Mouse (Mus musculus) adrenal gland (tissue): ENCODE data around the gene Lrp5.

Experiments used
- intact Hi-C: fragments of 180-260 bp; cut with DNase I; formaldehyde crosslinking; loops from one replicate; pipeline ENCODE4 v1.15.1; 2025
- long read RNA-seq, 2 experiments: library from polyadenylated mRNA; unstranded; transcript quantifications; one replicate each; pipeline ENCODE4 v2.0.0; 2020; ENCODE audit warnings: borderline replicate concordance in 1 of 2; ENCODE audit not compliant: insufficient replicate concordance in 1 of 2

Lrp5 gene
- long read RNA-seq, experiment 1, partial matches to known transcripts = 1 of 4 reads
- long read RNA-seq, experiment 1, other reads (novel, unspliced or antisense) = 3 of 4 reads
- long read RNA-seq, experiment 2, partial matches to known transcripts = 0 of 5 reads
- long read RNA-seq, experiment 2, other reads (novel, unspliced or antisense) = 5 of 5 reads

GRCm38 (mm10) chr19:3686215-3686894, at the start of gene Lrp5:
Lrp5 (minus strand) TSS chr19:3686564.
- intact Hi-C loops = no loop called here

GRCm38 (mm10) chr19:3736001-3736400, 49.6 kb upstream of the Lrp5 start:
- intact Hi-C loops = no loop called here

- intact Hi-C loops = no loop called here
These were observed 44.6 kb upstream of the Lrp5 start for GRCm38 (mm10) chr19:3730781-3731646.

- intact Hi-C loops = no loop called here
These were observed 42.5 kb upstream of the Lrp5 start for GRCm38 (mm10) chr19:3728901-3729300.

GRCm38 (mm10) chr19:3724779-3725178, 38.4 kb upstream of the Lrp5 start:
- intact Hi-C loops = loop anchor here (5.0 kb wide), 1 partner anchor 43 kb away; the partner anchor contains the start of gene Kmt5b

GRCm38 (mm10) chr19:3723904-3724303, 37.5 kb upstream of the Lrp5 start:
- intact Hi-C loops = loop anchor here (5.0 kb wide), 1 partner anchor 43 kb away; the partner anchor contains the start of gene Kmt5b

GRCm38 (mm10) chr19:3723170-3723569, 36.8 kb upstream of the Lrp5 start:
- intact Hi-C loops = loop anchor here (5.0 kb wide), 1 partner anchor 44 kb away; the partner anchor contains the start of gene Kmt5b

- intact Hi-C loops = loop anchor here (1.0 to 5.0 kb wide), 3 partner anchors 19 to 137 kb away; no protein-coding TSS in a partner anchor
These were observed 33.1 kb upstream of the Lrp5 start for GRCm38 (mm10) chr19:3719362-3719891.

GRCm38 (mm10) chr19:3718481-3719361, 32.4 kb upstream of the Lrp5 start:
- intact Hi-C loops = loop anchor here (1.0 to 5.0 kb wide), 3 partner anchors 18 to 136 kb away; no protein-coding TSS in a partner anchor

GRCm38 (mm10) chr19:3714381-3714780, 28.0 kb upstream of the Lrp5 start:
- intact Hi-C loops = no loop called here

- intact Hi-C loops = no loop called here
These were observed 24.1 kb upstream of the Lrp5 start for GRCm38 (mm10) chr19:3710436-3710835.

GRCm38 (mm10) chr19:3709013-3709787, 22.8 kb upstream of the Lrp5 start:
- intact Hi-C loops = no loop called here

GRCm38 (mm10) chr19:3708078-3709012, 22.0 kb upstream of the Lrp5 start, which contains the start of gene 1810055G02Rik:
1810055G02Rik (plus strand) TSS chr19:3708293.
- intact Hi-C loops = no loop called here

GRCm38 (mm10) chr19:3707553-3707952, 21.2 kb upstream of the Lrp5 start:
- intact Hi-C loops = no loop called here

GRCm38 (mm10) chr19:3706258-3706657, 19.9 kb upstream of the Lrp5 start:
- intact Hi-C loops = no loop called here

- intact Hi-C loops = no loop called here
These were observed 16.1 kb upstream of the Lrp5 start for GRCm38 (mm10) chr19:3702460-3702859.

GRCm38 (mm10) chr19:3699508-3700438, 13.4 kb upstream of the Lrp5 start:
- intact Hi-C loops = loop anchor here (2.0 to 5.0 kb wide), 2 partner anchors 19 to 77 kb away; no protein-coding TSS in a partner anchor
